Mouse (Mus musculus) right cerebral cortex, adult 18-20 months (tissue): Measurements from ENCODE around the gene Rbm26.

Experiments
- DNase-seq: peaks from one replicate; pipeline ENCODE4 v3.0.0; 2022; ENCODE audit warnings: mixed read lengths

The Rbm26 gene

DNA sequence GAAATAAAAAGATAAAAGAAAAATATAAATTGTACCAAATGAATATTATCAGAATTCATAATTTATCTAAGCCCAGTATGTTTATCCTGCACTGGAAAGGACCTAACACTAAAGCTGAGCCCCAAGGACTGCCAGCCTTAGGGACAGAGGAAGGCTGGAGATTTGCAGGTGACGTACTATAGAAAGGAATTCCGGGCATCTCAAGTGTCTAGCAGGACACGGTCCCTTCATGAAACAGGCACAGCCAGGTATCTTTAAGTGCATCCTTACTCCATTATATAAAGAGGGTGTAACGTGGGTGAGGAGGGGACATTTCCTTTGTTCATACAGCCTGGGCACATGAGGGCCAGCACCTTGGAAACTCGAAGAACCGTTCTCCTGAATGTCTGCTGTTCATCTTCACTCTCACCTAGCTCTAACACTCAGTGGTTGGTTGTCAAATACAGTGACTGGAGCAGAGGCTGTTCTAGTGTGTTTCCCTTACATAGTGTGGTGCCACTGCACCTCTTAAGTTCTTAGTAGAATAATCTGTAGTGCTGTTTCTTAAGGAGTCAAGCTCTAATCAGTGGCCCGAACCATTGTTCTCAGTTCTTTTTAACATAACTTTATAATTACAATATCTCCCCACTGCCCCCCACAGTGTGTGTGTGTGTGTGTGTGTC, 91.7 kb downstream of the Rbm26 start:
- no peak for DNase-seq

- DNase-seq: no peak
These were observed 92.3 kb downstream of the Rbm26 start for GRCm38 (mm10) chr14:105084757-105085330.

DNA sequence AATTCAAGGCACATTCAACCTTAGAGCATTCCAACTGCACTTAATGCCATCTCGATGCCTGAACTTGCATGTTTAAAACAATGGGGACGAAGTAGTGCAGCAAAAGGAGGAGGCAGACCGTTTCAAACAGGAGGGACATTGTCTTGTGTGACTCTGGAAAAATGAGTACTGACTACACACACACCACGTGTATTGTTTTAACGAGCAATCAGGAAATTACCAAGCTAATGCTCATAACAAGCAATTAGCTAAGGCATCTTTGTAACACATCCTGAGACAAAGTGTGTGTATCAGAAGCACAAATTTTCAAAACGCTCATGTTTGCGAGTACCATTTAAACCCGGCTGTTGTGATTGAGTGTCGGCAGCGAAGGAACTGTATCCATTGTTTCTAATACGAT, 93.0 kb downstream of the Rbm26 start:
- no peak for DNase-seq

DNA sequence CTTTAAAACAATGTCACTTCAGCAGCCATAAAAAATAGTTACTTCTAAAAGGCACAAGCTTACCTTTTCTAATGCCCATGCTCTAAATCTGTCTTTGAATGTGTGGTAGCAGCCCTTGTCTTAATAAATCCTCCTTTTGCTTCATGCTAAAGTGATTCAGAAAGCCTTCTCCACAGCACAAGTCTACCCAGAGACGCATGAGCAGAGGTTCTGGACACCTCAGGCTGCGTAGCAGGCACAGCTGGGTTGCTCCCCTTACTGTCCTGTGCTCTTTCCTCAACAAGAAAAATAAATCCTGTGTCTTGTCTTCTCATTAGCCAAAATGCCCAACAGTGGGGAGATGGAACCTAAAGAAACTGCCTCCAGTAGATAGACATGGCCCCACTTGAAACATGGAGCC, 102.4 kb downstream of the Rbm26 start:
- no peak for DNase-seq

DNA sequence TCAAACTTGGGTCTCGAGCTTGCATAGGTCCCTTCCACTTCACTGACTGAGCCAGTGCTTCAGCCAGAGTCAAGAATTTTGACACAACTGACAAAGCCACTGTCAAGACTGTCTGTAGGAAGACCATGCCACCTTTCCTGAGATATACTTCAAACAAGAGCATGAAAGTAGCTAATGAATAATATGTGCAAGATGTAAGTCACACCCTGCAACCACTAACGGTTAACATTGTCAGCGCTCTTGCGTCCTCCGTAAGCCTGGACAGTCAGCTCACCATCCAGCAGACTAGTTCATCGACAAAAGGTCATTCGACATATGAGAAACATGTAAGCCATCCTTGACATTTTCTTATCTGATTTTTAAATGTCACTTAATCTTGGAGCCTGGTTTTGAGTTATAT, 102.8 kb downstream of the Rbm26 start:
- no peak for DNase-seq

GRCm38 (mm10) chr14:105071010-105071509, 106.1 kb downstream of the Rbm26 start:
- no peak for DNase-seq

DNA sequence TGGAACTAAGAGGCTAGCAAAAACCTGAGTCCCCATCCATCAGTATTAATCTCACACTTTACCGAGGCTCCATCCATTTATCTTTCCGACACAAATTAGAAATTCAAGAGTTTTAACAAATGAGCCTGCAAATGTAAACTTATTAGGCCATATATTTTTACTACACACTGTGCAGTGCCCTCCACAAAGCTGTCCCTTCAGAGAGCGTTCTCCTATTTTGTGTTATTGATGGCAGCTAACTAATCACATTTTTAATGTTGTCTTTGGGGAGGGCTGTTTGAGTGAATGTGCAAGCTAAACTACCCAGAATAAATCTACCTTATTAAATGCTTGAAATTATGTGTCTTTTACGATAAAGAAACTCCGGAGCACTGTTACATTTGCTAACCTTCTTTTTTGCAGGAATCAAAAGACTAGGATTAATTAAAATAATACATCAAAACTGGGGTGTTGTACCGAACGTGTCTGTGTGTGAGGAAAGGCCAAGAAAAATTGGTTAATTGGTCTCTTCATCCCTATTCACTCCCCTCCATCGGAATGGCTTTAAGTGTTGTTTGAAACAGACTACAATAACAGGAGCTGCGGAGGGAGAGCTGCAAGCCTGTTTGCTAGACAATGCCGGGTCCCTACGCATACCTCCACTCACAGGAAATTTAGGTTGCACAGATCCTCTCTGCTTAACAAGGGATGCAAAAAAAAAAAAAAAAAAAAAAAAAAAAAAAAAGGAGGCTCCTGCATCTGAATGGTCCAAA, 106.7 kb downstream of the Rbm26 start:
- no peak for DNase-seq

- no peak for DNase-seq
These were observed 109.1 kb downstream of the Rbm26 start for GRCm38 (mm10) chr14:105068060-105068459.

- no peak for DNase-seq
These were observed 112.9 kb downstream of the Rbm26 start for GRCm38 (mm10) chr14:105064243-105064642.

DNA sequence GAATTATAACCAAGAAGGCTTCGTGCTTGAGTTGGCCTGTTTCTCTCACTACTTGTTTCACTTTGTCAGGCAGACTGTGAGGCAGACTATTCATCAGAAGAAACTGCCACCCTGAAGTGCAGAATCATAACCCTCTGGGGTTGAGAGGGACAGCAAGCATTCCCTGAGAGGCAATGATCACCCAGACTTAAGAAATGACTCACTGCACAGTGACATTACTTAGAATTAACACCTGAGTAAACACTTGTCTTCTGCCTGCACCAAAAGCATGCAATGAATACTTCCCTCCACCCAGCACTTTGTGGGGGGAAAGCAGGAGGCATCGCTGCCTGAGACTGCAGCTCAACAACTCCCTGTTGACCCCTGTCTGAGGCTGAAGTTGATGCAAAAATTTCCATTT, 115.9 kb downstream of the Rbm26 start:
- no peak for DNase-seq

DNA sequence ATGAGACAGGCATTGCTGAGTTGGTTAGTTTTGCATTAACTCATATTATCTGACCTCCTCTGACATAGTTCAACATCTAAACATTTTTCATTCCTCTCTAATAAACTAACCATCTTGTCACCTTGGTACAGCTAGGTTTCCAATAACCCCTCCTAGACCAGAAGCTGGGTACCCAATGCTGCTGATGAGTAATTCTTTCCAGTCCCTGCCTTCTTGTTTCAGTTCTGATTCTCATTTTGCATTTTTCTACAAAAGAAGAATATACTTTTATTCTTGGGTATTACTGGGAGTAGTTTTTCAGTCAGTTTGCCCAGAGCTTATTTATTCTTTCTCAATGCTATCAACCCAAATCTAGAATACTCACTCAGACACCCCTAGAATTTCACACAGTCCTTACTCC, 119.2 kb downstream of the Rbm26 start:
- DNase-seq: no peak
